Mouse (Mus musculus) limb, embryonic 12.5 days (tissue): Measurements from ENCODE around the gene Zfhx3. TPM values are rescaled to one million over a fixed set of nuclear protein-coding genes. Genes with fewer than 3 reads are reported as not detected.

Source experiments
- ATAC-seq: fragments of 200-750 bp; cut with Nextera tagmentation; 2 replicates; pipeline ENCODE4 v1.8.0; 2017; ENCODE audit warnings: low read depth, moderate TSS enrichment; ENCODE audit not compliant: insufficient number of reproducible peaks, insufficient read depth, low FRiP score, low TSS enrichment
- H3K27ac ChIP-seq: fragments of 300-500 bp; sonication (generic); 2 replicates; pipeline ENCODE4 v1.5.1; 2016; ENCODE audit warnings: mild to moderate bottlenecking, moderate library complexity
- H3K27me3 ChIP-seq: fragments of 300-500 bp; sonication (generic); 2 replicates; pipeline ENCODE4 v1.6.1; 2016; ENCODE audit warnings: mild to moderate bottlenecking, moderate library complexity
- H3K36me3 ChIP-seq: fragments of 300-500 bp; sonication (generic); 2 replicates; pipeline ENCODE4 v1.6.1; 2016; ENCODE audit warnings: mild to moderate bottlenecking, moderate library complexity
- H3K4me1 ChIP-seq: fragments of 300-500 bp; sonication (generic); replicated peaks from 2 replicates; pipeline ENCODE4 v1.6.1; 2016
- H3K4me2 ChIP-seq: fragments of 300-500 bp; sonication (generic); 2 replicates; pipeline ENCODE4 v1.6.1; 2016; ENCODE audit warnings: mild to moderate bottlenecking, moderate library complexity
- H3K4me3 ChIP-seq: fragments of 300-500 bp; sonication (generic); replicated peaks from 2 replicates; pipeline ENCODE4 v1.5.1; 2016; ENCODE audit warnings: mild to moderate bottlenecking
- H3K9ac ChIP-seq: fragments of 300-500 bp; sonication (generic); replicated peaks from 2 replicates; pipeline ENCODE4 v1.6.1; 2016; ENCODE audit warnings: mild to moderate bottlenecking, moderate library complexity
- H3K9me3 ChIP-seq: fragments of 300-500 bp; sonication (generic); 2 replicates; pipeline ENCODE4 v1.6.1; 2016; ENCODE audit warnings: mild to moderate bottlenecking, moderate library complexity
- WGBS: fragments of 180-500 bp; shearing (Covaris S2); methylation state at CpG from one replicate; pipeline ENCODE4 v1.1.7; 2016; 5-methylcytosine and 5-hydroxymethylcytosine counted together
- polyA plus RNA-seq: library from polyadenylated mRNA; unstranded; fragments of >200 nt; fragmentation: Nextera tagmentation; extraction: Ambion mirVana; gene quantifications from 2 replicates; pipeline ENCODE4 v1.2.1, GENCODE M21; 2016

Zfhx3 gene
- polyA plus RNA-seq, 1 experiment from 2014 or later = 53.0 TPM

GRCm38 (mm10) chr8:108762567-108762966, 820.1 kb downstream of the Zfhx3 start:
- Histone ChIP-seq H3K4me3 (no peak overlapping the region), H3K27me3 (no peaks in the 10 kb centered on the region), H3K27ac (no peak overlapping the region), H3K9ac (no peak overlapping the region), H3K9me3 (no peaks in the 10 kb centered on the region), H3K4me2 (no peak overlapping the region), H3K4me1 (peaks cover 93% of the 10 kb centered on the region), H3K36me3 (no peaks in the 10 kb centered on the region)
- WGBS = 14% methylated on average over 7 of the region's 7 CpGs
- ATAC-seq = no peak

- Histone ChIP-seq H3K9me3 (no peaks in the 10 kb centered on the region), H3K27ac (peak overlapping the region; percentile 46; the same call in 1 of the 2 replicates), H3K4me1 (peaks cover 89% of the 10 kb centered on the region), H3K4me3 (no peak overlapping the region), H3K9ac (no peak overlapping the region), H3K27me3 (no peaks in the 10 kb centered on the region), H3K4me2 (peak overlapping the region; percentile 15; the same call in 1 of the 2 replicates), H3K36me3 (0 out of 2 replicates have a peak, but pooled peaks cover 1% of the 10 kb centered on the region)
- ATAC-seq = no peak
- WGBS = 39% methylated on average over 19 of the region's 19 CpGs
Observed at GRCm38 (mm10) chr8:108764403-108765194, 822.2 kb downstream of the Zfhx3 start.

GRCm38 (mm10) chr8:108766102-108766501, 823.7 kb downstream of the Zfhx3 start:
- Histone ChIP-seq H3K27ac (no peak overlapping the region), H3K4me1 (peaks cover 82% of the 10 kb centered on the region), H3K9me3 (no peaks in the 10 kb centered on the region), H3K36me3 (0 out of 2 replicates have a peak, but pooled peaks cover 2% of the 10 kb centered on the region), H3K27me3 (no peaks in the 10 kb centered on the region), H3K9ac (no peak overlapping the region), H3K4me3 (no peak overlapping the region), H3K4me2 (no peak overlapping the region)
- ATAC-seq = no peak
- WGBS = 74% methylated on average over 6 of the region's 6 CpGs

- WGBS = 49% methylated on average over 7 of the region's 7 CpGs
- H3K4me3 ChIP-seq = no peak overlapping the region
- 0 out of 2 replicates have a peak, but pooled peaks cover 2% of the 10 kb centered on the region for H3K36me3 ChIP-seq
- no peak overlapping the region for H3K27ac ChIP-seq
- no peak for ATAC-seq
- H3K27me3 ChIP-seq = no peaks in the 10 kb centered on the region
- H3K9me3 ChIP-seq = no peaks in the 10 kb centered on the region
- H3K4me1 ChIP-seq = peaks cover 69% of the 10 kb centered on the region
- H3K4me2 ChIP-seq = no peak overlapping the region
- no peak overlapping the region for H3K9ac ChIP-seq
Observed at GRCm38 (mm10) chr8:108768051-108768450, 825.6 kb downstream of the Zfhx3 start.

- Histone ChIP-seq H3K27me3 (no peaks in the 10 kb centered on the region), H3K27ac (no peak overlapping the region), H3K9ac (no peak overlapping the region), H3K9me3 (no peaks in the 10 kb centered on the region), H3K36me3 (peaks cover 18% of the 10 kb centered on the region; the same call in 1 of the 2 replicates), H3K4me2 (no peak overlapping the region), H3K4me1 (peaks cover 59% of the 10 kb centered on the region), H3K4me3 (no peak overlapping the region)
- WGBS = 92% methylated on average over 4 of the region's 4 CpGs
- no peak for ATAC-seq
Observed at GRCm38 (mm10) chr8:108770334-108770733, 827.9 kb downstream of the Zfhx3 start.

- H3K27ac ChIP-seq = no peak overlapping the region
- H3K27me3 ChIP-seq = no peaks in the 10 kb centered on the region
- peaks cover 65% of the 10 kb centered on the region for H3K4me1 ChIP-seq
- peaks cover 18% of the 10 kb centered on the region; the same call in 1 of the 2 replicates for H3K36me3 ChIP-seq
- H3K4me2 ChIP-seq = no peak overlapping the region
- H3K4me3 ChIP-seq = no peak overlapping the region
- no peak overlapping the region for H3K9ac ChIP-seq
- no peak for ATAC-seq
- H3K9me3 ChIP-seq = no peaks in the 10 kb centered on the region
- WGBS = 87% methylated on average over 6 of the region's 6 CpGs
Observed at GRCm38 (mm10) chr8:108773436-108773835, 831.0 kb downstream of the Zfhx3 start.

GRCm38 (mm10) chr8:108778063-108778462, 835.6 kb downstream of the Zfhx3 start:
- peaks cover 16% of the 10 kb centered on the region; the same call in 1 of the 2 replicates for H3K36me3 ChIP-seq
- H3K9ac ChIP-seq = no peak overlapping the region
- H3K9me3 ChIP-seq = no peaks in the 10 kb centered on the region
- no peak overlapping the region for H3K4me2 ChIP-seq
- no peak for ATAC-seq
- WGBS = 87% methylated on average over 12 of the region's 12 CpGs
- no peaks in the 10 kb centered on the region for H3K27me3 ChIP-seq
- no peak overlapping the region for H3K4me3 ChIP-seq
- H3K27ac ChIP-seq = no peak overlapping the region
- H3K4me1 ChIP-seq = peaks cover 71% of the 10 kb centered on the region

- H3K9ac ChIP-seq = no peak overlapping the region
- no peaks in the 10 kb centered on the region for H3K27me3 ChIP-seq
- H3K4me2 ChIP-seq = no peak overlapping the region
- no peak for ATAC-seq
- H3K4me3 ChIP-seq = no peak overlapping the region
- H3K36me3 ChIP-seq = peaks cover 14% of the 10 kb centered on the region; the same call in 1 of the 2 replicates
- H3K27ac ChIP-seq = no peak overlapping the region
- no peaks in the 10 kb centered on the region for H3K9me3 ChIP-seq
- H3K4me1 ChIP-seq = peaks cover 76% of the 10 kb centered on the region
- WGBS = 87% methylated on average over 9 of the region's 9 CpGs
Observed at GRCm38 (mm10) chr8:108778551-108778950, 836.1 kb downstream of the Zfhx3 start.

- Histone ChIP-seq H3K4me3 (no peak overlapping the region), H3K9me3 (no peaks in the 10 kb centered on the region), H3K27ac (no peak overlapping the region), H3K36me3 (peaks cover 5% of the 10 kb centered on the region; the same call in 1 of the 2 replicates), H3K9ac (no peak overlapping the region), H3K4me1 (peaks cover 66% of the 10 kb centered on the region), H3K4me2 (no peak overlapping the region), H3K27me3 (no peaks in the 10 kb centered on the region)
- WGBS = 75% methylated on average over 6 of the region's 6 CpGs
- ATAC-seq = 0 out of 2 replicates have a peak, but pooled peaks have one; percentile 27
Observed at GRCm38 (mm10) chr8:108780766-108781165, 838.3 kb downstream of the Zfhx3 start.

- 82% methylated on average over 5 of the region's 5 CpGs for WGBS
- ATAC-seq = 0 out of 2 replicates have a peak, but pooled peaks have one; percentile 12
Observed at GRCm38 (mm10) chr8:108781192-108781591, 838.7 kb downstream of the Zfhx3 start.

GRCm38 (mm10) chr8:108783155-108783554, 840.7 kb downstream of the Zfhx3 start:
- H3K9me3 ChIP-seq = no peaks in the 10 kb centered on the region
- no peak overlapping the region for H3K4me3 ChIP-seq
- H3K4me1 ChIP-seq = peaks cover 54% of the 10 kb centered on the region
- ATAC-seq = no peak
- peaks cover 5% of the 10 kb centered on the region; the same call in 1 of the 2 replicates for H3K36me3 ChIP-seq
- no peak overlapping the region for H3K27ac ChIP-seq
- no peak overlapping the region for H3K4me2 ChIP-seq
- WGBS = 49% methylated on average over 10 of the region's 10 CpGs
- no peaks in the 10 kb centered on the region for H3K27me3 ChIP-seq
- no peak overlapping the region for H3K9ac ChIP-seq

More at GRCm38 (mm10) chr8:108781192-108781591, 838.7 kb downstream of the Zfhx3 start:
- Histone ChIP-seq H3K9ac (no peak overlapping the region), H3K4me1 (peaks cover 62% of the 10 kb centered on the region), H3K27ac (no peak overlapping the region), H3K36me3 (peaks cover 5% of the 10 kb centered on the region; the same call in 1 of the 2 replicates), H3K27me3 (no peaks in the 10 kb centered on the region), H3K4me3 (no peak overlapping the region), H3K4me2 (no peak overlapping the region), H3K9me3 (no peaks in the 10 kb centered on the region)
